Mouse (Mus musculus) ovary, postnatal 10 days (tissue): ENCODE measurements around the gene Srebf1.

Experiments used
- DNase-seq: peaks from one replicate; pipeline ENCODE4 v3.0.0; 2022; ENCODE audit warnings: low spot score

Srebf1 gene

GRCm38 (mm10) chr11:60233235-60233634, 10.9 kb upstream of the Srebf1 start:
- no peak for DNase-seq

DNA sequence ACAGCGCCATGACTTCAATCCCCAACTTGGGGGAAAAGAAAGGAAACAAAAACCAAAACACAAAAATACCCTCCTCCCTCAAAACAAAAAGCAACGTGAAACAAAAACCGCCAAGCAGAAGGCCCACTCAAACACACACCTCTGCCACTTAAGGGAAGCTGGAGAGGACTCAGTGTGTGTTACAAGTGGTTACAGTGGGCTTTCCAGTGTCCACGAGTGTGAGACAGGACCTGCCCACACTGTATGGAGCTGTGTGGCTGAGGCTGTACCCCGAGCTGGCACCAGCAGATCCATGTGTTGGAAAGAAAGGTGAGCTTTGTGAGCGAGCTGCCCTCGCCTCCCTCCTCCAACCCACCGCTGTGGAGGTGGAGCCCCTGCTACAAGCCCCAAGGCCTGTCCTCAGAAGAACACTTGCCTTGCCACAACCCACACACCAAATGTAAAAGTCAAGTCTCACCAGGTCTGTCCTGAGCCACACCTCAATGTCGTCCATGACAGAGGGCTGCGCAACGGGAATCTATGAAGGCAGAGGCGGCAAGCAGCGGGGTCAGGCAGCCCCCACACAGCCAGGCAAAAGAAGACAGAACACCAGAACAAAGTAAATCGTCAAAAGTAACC, 10.2 kb upstream of the Srebf1 start:
- DNase-seq, result no peak

- DNase-seq, result no peak
Measured at GRCm38 (mm10) chr11:60231951-60232350, 9.6 kb upstream of the Srebf1 start.

DNA sequence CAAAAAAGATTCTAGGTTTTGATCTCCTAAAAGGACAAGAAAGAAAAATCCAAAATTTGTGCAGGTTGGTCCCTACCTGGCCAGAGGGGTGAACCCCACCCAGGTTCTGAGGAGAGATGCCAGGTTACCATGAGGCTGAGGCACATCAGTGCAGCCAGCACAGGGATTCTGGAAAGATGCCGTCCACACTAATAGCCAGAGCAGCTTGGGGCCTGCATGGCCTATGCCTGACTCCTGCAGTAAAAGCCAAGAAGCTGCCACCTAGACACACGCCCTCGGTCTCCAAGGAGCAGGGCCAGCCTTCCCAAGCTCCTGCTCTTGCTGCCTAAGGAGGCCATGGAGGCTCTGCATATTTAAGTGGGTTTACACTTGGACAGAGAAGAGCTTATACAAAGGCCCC, 8.9 kb upstream of the Srebf1 start:
- no peak for DNase-seq

- no peak for DNase-seq
Measured at GRCm38 (mm10) chr11:60230512-60230911, 8.1 kb upstream of the Srebf1 start.

DNA sequence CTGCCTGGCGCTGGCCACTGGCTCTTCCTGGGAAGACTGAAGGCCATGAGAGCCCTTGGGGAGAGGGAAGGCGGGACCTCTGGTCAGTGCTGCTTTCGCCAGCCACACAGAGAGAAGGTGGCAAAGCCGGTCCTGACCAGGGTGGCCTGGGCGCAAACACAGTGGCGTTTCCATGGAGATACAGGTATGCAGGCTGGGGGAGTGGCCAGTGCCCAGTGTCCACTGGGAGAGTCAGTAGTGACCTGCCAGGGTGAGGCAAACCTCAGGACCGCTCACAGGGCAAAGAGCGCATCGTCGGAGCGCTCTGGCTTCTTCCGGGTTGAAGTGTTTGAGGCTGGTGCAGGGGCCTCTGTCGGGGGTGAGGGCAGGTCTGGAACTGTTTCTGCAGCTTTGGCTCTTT, 7.4 kb upstream of the Srebf1 start:
- DNase-seq, result no peak

GRCm38 (mm10) chr11:60228525-60228924, 6.1 kb upstream of the Srebf1 start:
- DNase-seq, result no peak

DNA sequence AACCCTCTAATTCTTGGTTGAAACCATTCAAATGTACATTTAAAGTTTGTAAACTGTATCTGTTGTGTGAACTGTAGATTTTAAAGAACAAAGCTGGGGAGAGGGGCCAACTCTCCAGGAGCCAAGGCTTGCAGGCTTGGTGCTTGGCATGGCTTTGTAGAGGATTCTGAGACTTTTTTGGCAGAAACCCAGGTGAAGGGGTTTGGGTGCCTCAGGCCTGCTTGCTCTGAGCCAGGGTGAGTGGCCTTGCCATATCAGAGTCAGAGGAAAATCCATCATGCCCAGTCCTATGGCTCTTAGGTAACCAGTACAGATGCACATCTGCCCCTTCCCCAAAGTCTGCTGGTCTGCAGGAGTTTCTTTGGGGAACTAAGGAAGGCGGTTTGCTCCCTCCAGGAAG, 3.5 kb upstream of the Srebf1 start:
- DNase-seq, result no peak

GRCm38 (mm10) chr11:60224676-60225075, 2.3 kb upstream of the Srebf1 start:
- no peak for DNase-seq

GRCm38 (mm10) chr11:60222085-60222468, 304 bp downstream of the Srebf1 start:
- no peak for DNase-seq

DNA sequence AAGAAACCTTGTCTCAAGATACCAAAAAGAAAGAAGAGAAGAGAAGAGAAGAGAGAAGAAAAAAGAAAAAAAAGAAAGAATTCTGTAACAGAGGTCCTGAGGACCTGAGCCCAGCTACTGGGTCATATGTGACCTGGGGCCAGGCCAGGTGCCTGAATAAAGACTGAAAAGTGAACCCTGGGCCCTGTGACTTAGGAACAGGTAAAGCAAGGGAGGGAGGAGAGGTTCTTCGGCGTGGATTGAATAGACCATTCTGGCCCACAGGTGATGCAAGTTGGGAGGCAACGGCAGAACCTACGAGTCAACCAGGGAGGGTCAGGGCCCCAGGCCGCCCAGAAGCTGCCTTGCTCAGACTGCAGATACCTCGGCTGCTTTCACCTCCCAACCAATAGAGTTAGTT, 956 bp downstream of the Srebf1 start:
- DNase-seq, result no peak

DNA sequence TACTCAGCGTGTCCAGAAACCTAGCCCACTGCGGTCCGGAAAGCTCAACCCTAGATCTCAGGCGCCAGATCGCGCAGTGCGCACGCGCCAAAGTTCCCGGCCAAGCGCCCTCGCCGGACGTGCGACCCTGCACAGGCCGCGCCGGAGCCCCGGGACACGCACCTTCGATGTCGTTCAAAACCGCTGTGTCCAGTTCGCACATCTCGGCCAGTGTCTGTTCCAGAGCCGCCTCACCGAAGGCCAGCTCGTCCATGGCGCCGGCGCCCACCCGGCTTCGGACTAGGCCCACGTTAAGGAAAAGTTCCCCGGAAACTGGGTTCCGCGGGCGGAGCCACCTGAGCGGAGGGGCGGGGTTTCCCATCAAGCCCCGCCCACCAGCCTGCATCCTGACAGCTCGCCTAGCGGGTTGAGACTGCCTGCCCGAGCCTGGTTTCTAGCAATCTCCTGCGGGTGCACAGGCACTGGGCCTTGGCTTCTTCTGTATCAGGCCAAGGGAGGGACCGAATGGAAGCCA, 2.0 kb downstream of the Srebf1 start:
- peak; percentile 92 for DNase-seq

- DNase-seq, result no peak
Measured at GRCm38 (mm10) chr11:60219609-60220008, 2.8 kb downstream of the Srebf1 start.

DNA sequence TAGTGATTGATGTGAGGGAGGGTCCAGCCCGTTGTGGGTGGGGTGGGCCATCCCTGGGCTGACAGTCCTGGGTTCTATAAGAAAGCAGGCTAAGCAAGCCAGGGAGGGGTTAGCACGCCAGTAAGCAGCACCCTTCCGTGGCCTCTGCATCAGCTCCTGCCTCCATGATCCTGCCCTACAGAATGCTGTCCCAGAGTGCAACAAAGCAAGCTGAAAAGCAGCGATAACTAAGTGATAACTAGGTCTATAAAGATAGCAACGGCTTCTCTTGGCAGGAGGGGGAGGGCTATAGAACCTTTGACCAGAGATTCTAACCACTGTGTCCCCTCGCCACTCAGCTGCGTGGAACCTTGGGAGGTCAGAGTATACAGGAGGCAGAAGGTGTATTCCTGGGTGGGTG, 4.9 kb downstream of the Srebf1 start:
- no peak for DNase-seq

- no peak for DNase-seq
Measured at GRCm38 (mm10) chr11:60216671-60217070, 5.7 kb downstream of the Srebf1 start.

DNA sequence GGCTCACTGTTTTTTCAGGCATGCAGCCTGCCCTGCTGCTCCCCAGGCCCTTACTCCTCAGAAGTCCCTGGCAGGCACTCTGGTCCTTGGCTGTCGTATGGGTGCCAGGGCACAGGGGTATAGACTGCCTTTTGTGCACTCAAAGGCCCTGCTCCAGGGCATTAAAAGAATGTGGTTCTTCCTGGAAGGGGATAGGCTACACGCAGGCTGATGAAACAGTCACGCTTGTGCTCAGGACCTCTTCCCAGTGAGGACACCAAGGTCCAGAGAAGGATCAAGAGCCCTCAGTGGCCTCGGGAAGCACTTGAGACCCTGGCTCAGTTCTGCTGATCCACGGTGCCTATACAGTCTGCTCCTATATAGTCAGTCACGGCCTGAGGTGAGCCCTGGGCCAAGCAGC, 9.1 kb downstream of the Srebf1 start:
- no peak for DNase-seq

GRCm38 (mm10) chr11:60211761-60212160, 10.6 kb downstream of the Srebf1 start:
- DNase-seq, result no peak

DNA sequence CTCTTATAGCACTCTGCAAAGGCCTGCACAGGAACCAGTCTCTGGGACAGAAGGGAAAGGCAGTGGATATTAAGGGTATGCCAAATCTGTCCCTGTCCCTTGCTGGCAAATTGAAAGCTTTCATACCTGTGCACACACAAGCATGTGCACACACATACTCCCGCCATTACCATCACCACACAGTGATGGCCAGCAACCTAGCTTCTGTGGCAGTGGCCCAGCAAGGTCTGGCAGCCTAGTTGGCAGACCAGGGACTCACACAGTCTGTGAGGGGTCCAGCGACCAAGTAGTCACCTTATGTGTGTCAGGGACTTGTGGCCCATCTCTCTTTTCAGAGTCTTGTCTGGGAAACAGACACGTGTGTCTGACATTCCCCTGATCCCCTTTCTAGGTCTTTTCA, 11.2 kb downstream of the Srebf1 start:
- no peak for DNase-seq

- peak; percentile 84 for DNase-seq
Measured at GRCm38 (mm10) chr11:60210305-60210724, 12.1 kb downstream of the Srebf1 start.

DNA sequence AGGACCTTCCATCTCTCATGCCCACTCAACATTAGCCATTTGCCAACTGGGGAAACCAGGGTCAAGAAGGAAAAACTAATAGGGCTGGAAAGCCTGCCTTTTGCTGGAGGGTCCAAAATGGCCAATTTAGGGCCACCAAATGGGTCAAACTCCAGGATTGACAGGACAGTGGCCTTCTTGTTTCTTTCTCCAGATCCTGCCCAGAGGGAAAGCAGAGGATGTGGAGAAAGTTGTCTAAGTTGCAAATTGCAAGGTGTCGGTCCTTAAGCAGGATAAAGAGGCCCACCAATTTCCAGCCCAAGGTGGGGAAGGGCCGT, 12.5 kb downstream of the Srebf1 start:
- no peak for DNase-seq

GRCm38 (mm10) chr11:60209217-60209932, 13.0 kb downstream of the Srebf1 start:
- peak; percentile 54 for DNase-seq

GRCm38 (mm10) chr11:60208712-60209111, 13.7 kb downstream of the Srebf1 start:
- no peak for DNase-seq

DNA sequence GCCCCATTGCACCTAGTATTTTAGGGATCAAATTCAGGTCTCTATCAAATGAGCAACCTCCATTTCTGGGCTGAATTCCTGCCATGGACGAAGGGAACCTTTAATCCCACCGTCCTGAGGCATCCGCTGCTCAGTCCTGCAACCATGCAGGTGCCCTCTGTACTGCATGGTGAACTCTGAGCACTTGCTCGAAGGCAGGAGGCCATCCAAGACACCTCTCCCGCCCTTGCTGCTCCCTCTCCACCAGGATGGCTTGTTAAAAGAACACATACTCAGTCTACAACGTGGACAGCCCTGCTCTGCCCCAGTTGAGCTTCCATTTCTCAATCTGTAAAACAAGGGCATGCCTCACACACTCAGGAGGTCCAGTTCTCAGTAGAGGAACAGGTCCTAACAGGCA, 14.2 kb downstream of the Srebf1 start:
- no peak for DNase-seq

GRCm38 (mm10) chr11:60206207-60206606, 16.2 kb downstream of the Srebf1 start:
- DNase-seq, result no peak
